8 mouse cellular contexts compared by ENCODE assay signal in genomic region chr8:126884202-126884926, GRCm38 (mm10).
A peak's percentile ranks its signal among the peaks of the same experiment; 100 is the strongest.
DNase-seq lines count a peak whose midpoint lies in the region; ATAC-seq lines count a peak whose summit lies in the region.

No protein-coding gene starts in this region.

- WGBS in embryonic facial prominence, embryonic 11.5 days, result 42% methylated on average over 6 of the region's 6 CpGs
- WGBS in heart, embryonic 12.5 days, result 32% methylated on average over 6 of the region's 6 CpGs
- WGBS in kidney, embryonic 15.5 days, result 35% methylated on average over 6 of the region's 6 CpGs
- 26% methylated on average over 6 of the region's 6 CpGs for WGBS in lung, embryonic 16.5 days

- no peak overlapping the region for H3K4me3 ChIP-seq in embryonic facial prominence, embryonic 11.5 days (ENCODE audit: low read depth, low read length)
- no peak overlapping the region for H3K4me3 ChIP-seq in heart, embryonic 12.5 days
- H3K4me3 ChIP-seq in kidney, embryonic 15.5 days (replicated peaks), result no peak overlapping the region
- no peak overlapping the region for H3K4me3 ChIP-seq in lung, embryonic 16.5 days (ENCODE audit: low read length)

- DNase-seq in ovary, postnatal 36 days (ENCODE audit: low spot score), result peak; percentile 31
- DNase-seq in ovary, postnatal 10 days (ENCODE audit: low spot score), result no peak
- peak; percentile 33 for DNase-seq in embryonic facial prominence, embryonic 11.5 days (ENCODE audit: low spot score)
- peak; percentile 86 for DNase-seq in skeletal muscle tissue, adult 2 months (ENCODE audit: low read depth, low spot score)
- no peak for DNase-seq in spleen, postnatal 36 days (ENCODE audit: low spot score in 2 of 2)

- no peak; the same call in 1 of the 2 replicates for ATAC-seq in embryonic facial prominence, embryonic 11.5 days (replicated peaks; ENCODE audit: insufficient number of reproducible peaks, low FRiP score, low TSS enrichment, low read depth)
- ATAC-seq in heart, embryonic 12.5 days (ENCODE audit: insufficient number of reproducible peaks, low FRiP score), result peak; percentile 72
- peak; percentile 40; the same call in 1 of the 2 replicates for ATAC-seq in kidney, embryonic 15.5 days (replicated peaks; ENCODE audit: low FRiP score)
- peak; percentile 78 for ATAC-seq in lung, embryonic 16.5 days (ENCODE audit: low read depth)

- no peak overlapping the region for H3K4me2 ChIP-seq in embryonic facial prominence, embryonic 11.5 days (ENCODE audit: low read depth, low read length)
- H3K4me2 ChIP-seq in heart, embryonic 12.5 days, result peak overlapping the region; percentile 23
- no peak overlapping the region for H3K4me2 ChIP-seq in kidney, embryonic 15.5 days
- H3K4me2 ChIP-seq in lung, embryonic 16.5 days (ENCODE audit: low read depth, low read length), result no peak overlapping the region

- H3K4me1 ChIP-seq in embryonic facial prominence, embryonic 11.5 days (ENCODE audit: control insufficient read depth, insufficient read depth, low read length), result peaks cover 2% of the 10 kb centered on the region; the same call in 1 of the 2 replicates
- peaks cover 56% of the 10 kb centered on the region for H3K4me1 ChIP-seq in heart, embryonic 12.5 days (replicated peaks)
- H3K4me1 ChIP-seq in kidney, embryonic 15.5 days, result peaks cover 41% of the 10 kb centered on the region
- peaks cover 29% of the 10 kb centered on the region for H3K4me1 ChIP-seq in lung, embryonic 16.5 days (replicated peaks; ENCODE audit: control insufficient read depth, insufficient read depth, low read length)

- H3K27me3 ChIP-seq in embryonic facial prominence, embryonic 11.5 days (ENCODE audit: control insufficient read depth, insufficient read depth, low read length), result no peaks in the 10 kb centered on the region
- no peaks in the 10 kb centered on the region for H3K27me3 ChIP-seq in heart, embryonic 12.5 days (replicated peaks)
- no peaks in the 10 kb centered on the region for H3K27me3 ChIP-seq in kidney, embryonic 15.5 days
- no peaks in the 10 kb centered on the region for H3K27me3 ChIP-seq in lung, embryonic 16.5 days (ENCODE audit: control insufficient read depth, insufficient read depth, low read depth, low read length)

- no peak overlapping the region for H3K27ac ChIP-seq in embryonic facial prominence, embryonic 11.5 days (replicated peaks; ENCODE audit: low read depth, low read length)
- peak overlapping the region; percentile 77 for H3K27ac ChIP-seq in heart, embryonic 12.5 days (ENCODE audit: poor library complexity, severe bottlenecking)
- peak overlapping the region; percentile 19 for H3K27ac ChIP-seq in kidney, embryonic 15.5 days
- peak overlapping the region; percentile 90 for H3K27ac ChIP-seq in lung, embryonic 16.5 days (ENCODE audit: low read length)

- H3K9me3 ChIP-seq in embryonic facial prominence, embryonic 11.5 days (replicated peaks; ENCODE audit: control insufficient read depth, low read length), result no peaks in the 10 kb centered on the region
- H3K9me3 ChIP-seq in heart, embryonic 12.5 days (replicated peaks), result no peaks in the 10 kb centered on the region
- H3K9me3 ChIP-seq in kidney, embryonic 15.5 days (replicated peaks), result no peaks in the 10 kb centered on the region
- H3K9me3 ChIP-seq in lung, embryonic 16.5 days (ENCODE audit: control insufficient read depth, low read length), result no peaks in the 10 kb centered on the region

- H3K36me3 ChIP-seq in embryonic facial prominence, embryonic 11.5 days (replicated peaks; ENCODE audit: control insufficient read depth, insufficient read depth, low read depth, low read length), result no peaks in the 10 kb centered on the region
- H3K36me3 ChIP-seq in heart, embryonic 12.5 days, result no peaks in the 10 kb centered on the region
- no peaks in the 10 kb centered on the region for H3K36me3 ChIP-seq in kidney, embryonic 15.5 days
- H3K36me3 ChIP-seq in lung, embryonic 16.5 days (ENCODE audit: control insufficient read depth, insufficient read depth, low read length), result no peaks in the 10 kb centered on the region

- no peak overlapping the region for H3K9ac ChIP-seq in embryonic facial prominence, embryonic 11.5 days (replicated peaks; ENCODE audit: low read length)
- H3K9ac ChIP-seq in heart, embryonic 12.5 days, result 0 out of 2 replicates have a peak overlapping the region, but pooled peaks have one; percentile 0
- H3K9ac ChIP-seq in kidney, embryonic 15.5 days, result no peak overlapping the region
- H3K9ac ChIP-seq in lung, embryonic 16.5 days (ENCODE audit: low read length), result no peak overlapping the region

Comparison
In these comparisons a context has a peak if more than half of its experiments do, and no peak if none do; other contexts are left out.
1. DNase-seq: peak in ovary, postnatal 36 days (single experiment), embryonic facial prominence, embryonic 11.5 days (single experiment) and skeletal muscle tissue, adult 2 months (single experiment); none in ovary, postnatal 10 days (single experiment) and spleen, postnatal 36 days (0 of 2).